Mouse (Mus musculus): ENCODE measurements around the gene Trabd2b.

Gene Trabd2b

GRCm38 (mm10) chr4:114435381-114435780 is 28.9 kb downstream of the Trabd2b start:
- DNase-seq (ENCODE audit: extremely low read depth, insufficient read length, low spot score): no peak

GRCm38 (mm10) chr4:114438764-114439163 is 32.2 kb downstream of the Trabd2b start:
- DNase-seq (ENCODE audit: extremely low read depth, insufficient read length, low spot score): no peak

GRCm38 (mm10) chr4:114442186-114442585 is 35.7 kb downstream of the Trabd2b start:
- DNase-seq (ENCODE audit: extremely low read depth, insufficient read length, low spot score): no peak

GRCm38 (mm10) chr4:114442661-114443060 is 36.1 kb downstream of the Trabd2b start:
- DNase-seq (ENCODE audit: extremely low read depth, insufficient read length, low spot score): no peak

GRCm38 (mm10) chr4:114448393-114449052 is 42.0 kb downstream of the Trabd2b start:
- DNase-seq (ENCODE audit: extremely low read depth, insufficient read length, low spot score): no peak

GRCm38 (mm10) chr4:114453101-114453500 is 46.6 kb downstream of the Trabd2b start:
- no peak for DNase-seq (ENCODE audit: extremely low read depth, insufficient read length, low spot score)

- no peak for DNase-seq (ENCODE audit: extremely low read depth, insufficient read length, low spot score)
Measured at GRCm38 (mm10) chr4:114454016-114454415, 47.5 kb downstream of the Trabd2b start.

GRCm38 (mm10) chr4:114454495-114455186 is 48.1 kb downstream of the Trabd2b start:
- DNase-seq (ENCODE audit: extremely low read depth, insufficient read length, low spot score): no peak

GRCm38 (mm10) chr4:114457111-114457510 is 50.6 kb downstream of the Trabd2b start:
- no peak for DNase-seq (ENCODE audit: extremely low read depth, insufficient read length, low spot score)

- DNase-seq (ENCODE audit: extremely low read depth, insufficient read length, low spot score): no peak
Measured at GRCm38 (mm10) chr4:114459591-114459990, 53.1 kb downstream of the Trabd2b start.

GRCm38 (mm10) chr4:114460401-114460800 is 53.9 kb downstream of the Trabd2b start:
- no peak for DNase-seq (ENCODE audit: extremely low read depth, insufficient read length, low spot score)

GRCm38 (mm10) chr4:114461093-114461492 is 54.6 kb downstream of the Trabd2b start:
- no peak for DNase-seq (ENCODE audit: extremely low read depth, insufficient read length, low spot score)

GRCm38 (mm10) chr4:114465641-114466040 is 59.1 kb downstream of the Trabd2b start:
- DNase-seq (ENCODE audit: extremely low read depth, insufficient read length, low spot score): no peak

GRCm38 (mm10) chr4:114467371-114468094 is 61.0 kb downstream of the Trabd2b start:
- no peak for DNase-seq (ENCODE audit: extremely low read depth, insufficient read length, low spot score)

GRCm38 (mm10) chr4:114468095-114468429 is 61.5 kb downstream of the Trabd2b start:
- no peak for DNase-seq (ENCODE audit: extremely low read depth, insufficient read length, low spot score)

- DNase-seq (ENCODE audit: extremely low read depth, insufficient read length, low spot score): no peak
Measured at GRCm38 (mm10) chr4:114469881-114470280, 63.4 kb downstream of the Trabd2b start.

GRCm38 (mm10) chr4:114472143-114472542 is 65.6 kb downstream of the Trabd2b start:
- DNase-seq (ENCODE audit: extremely low read depth, insufficient read length, low spot score): no peak

GRCm38 (mm10) chr4:114476316-114476715 is 69.8 kb downstream of the Trabd2b start:
- DNase-seq (ENCODE audit: extremely low read depth, insufficient read length, low spot score): no peak

- DNase-seq (ENCODE audit: extremely low read depth, insufficient read length, low spot score): no peak
Measured at GRCm38 (mm10) chr4:114477082-114477771, 70.7 kb downstream of the Trabd2b start.

GRCm38 (mm10) chr4:114481518-114481917 is 75.0 kb downstream of the Trabd2b start:
- DNase-seq (ENCODE audit: extremely low read depth, insufficient read length, low spot score): no peak

- no peak for DNase-seq (ENCODE audit: extremely low read depth, insufficient read length, low spot score)
Measured at GRCm38 (mm10) chr4:114484173-114484572, 77.6 kb downstream of the Trabd2b start.
